Mouse (Mus musculus) liver, embryonic 14.5 days (tissue): Measurements from ENCODE around the gene Spef1. TPM values are rescaled to one million over a fixed set of nuclear protein-coding genes. Genes with fewer than 3 reads are reported as not detected.

Source experiments
- ATAC-seq: fragments of 200-750 bp; cut with Nextera tagmentation; 2 replicates; pipeline ENCODE4 v1.8.0; 2017; ENCODE audit warnings: moderate number of reproducible peaks, mild to moderate bottlenecking, moderate library complexity; ENCODE audit not compliant: insufficient read depth
- DNase-seq, 3 experiments: peaks; one replicate each; pipeline ENCODE4 v3.0.0-alpha.2; 2012 to 2013; ENCODE audit warnings: low read depth in 3 of 3, low spot score in 3 of 3
- H3K27ac ChIP-seq: fragments of 300-500 bp; sonication (generic); 2 replicates; pipeline ENCODE4 v1.5.1; 2014; ENCODE audit warnings: moderate library complexity, mild to moderate bottlenecking, control low read depth, inconsistent platforms
- H3K27me3 ChIP-seq: fragments of 300-500 bp; sonication (generic); 2 replicates; pipeline ENCODE4 v1.6.1; 2014; ENCODE audit warnings: mild to moderate bottlenecking, low read length, moderate library complexity; ENCODE audit not compliant: control insufficient read depth, insufficient read depth
- H3K36me3 ChIP-seq: fragments of 300-500 bp; sonication (generic); replicated peaks from 2 replicates; pipeline ENCODE4 v1.6.1; 2014; ENCODE audit warnings: low read depth; ENCODE audit not compliant: control insufficient read depth, insufficient read depth
- H3K4me1 ChIP-seq, 2 experiments: fragments of 200-500 bp in 1 of 2; fragments of 300-500 bp in 1 of 2; sonication (generic) in 1 of 2; replicated peaks; 2 replicates each; pipeline ENCODE4 v1.6.1; 2012 to 2014; ENCODE audit warnings: antibody characterized with exemption in 1 of 2, inconsistent platforms in 1 of 2, low read length in 1 of 2; ENCODE audit not compliant: control insufficient read depth in 2 of 2, insufficient read depth in 2 of 2
- H3K4me2 ChIP-seq: fragments of 300-500 bp; sonication (generic); 2 replicates; pipeline ENCODE4 v1.6.1; 2014; ENCODE audit warnings: low read depth, mild to moderate bottlenecking, control low read depth, moderate library complexity
- H3K4me3 ChIP-seq, 2 experiments: fragments of 200-500 bp in 1 of 2; fragments of 300-500 bp in 1 of 2; sonication (generic) in 1 of 2; 2 replicates each; pipeline ENCODE4 v1.5.1; 2012 to 2014; ENCODE audit warnings: low read depth in 2 of 2, low read length in 2 of 2, mild to moderate bottlenecking in 2 of 2, control low read depth in 1 of 2, inconsistent platforms in 1 of 2, moderate library complexity in 1 of 2; ENCODE audit not compliant: insufficient read depth in 1 of 2
- H3K9ac ChIP-seq: fragments of 300-500 bp; sonication (generic); replicated peaks from 2 replicates; pipeline ENCODE4 v1.6.1; 2014; ENCODE audit warnings: mild to moderate bottlenecking, control low read depth, moderate library complexity
- H3K9me3 ChIP-seq: fragments of 300-500 bp; sonication (generic); 2 replicates; pipeline ENCODE4 v1.6.1; 2016; ENCODE audit warnings: low read length, mixed read lengths; ENCODE audit not compliant: control insufficient read depth
- CTCF ChIP-seq: IDR thresholded peaks from 2 replicates; pipeline ENCODE4 v1.5.1; 2016; ENCODE audit warnings: antibody characterized with exemption, low read depth, control low read depth
- EP300 ChIP-seq: IDR thresholded peaks from 2 replicates; pipeline ENCODE4 v1.6.1; 2016; ENCODE audit warnings: antibody characterized with exemption, low read depth
- WGBS: fragments of 180-500 bp; shearing (Covaris S2); extraction: QIAGEN DNeasy Blood & Tissue Kit; methylation state at CpG from one replicate; pipeline ENCODE4 v1.1.7; 2014; ENCODE audit not compliant: insufficient replicate concordance; 5-methylcytosine and 5-hydroxymethylcytosine counted together
- polyA plus RNA-seq, 2 experiments: library from polyadenylated mRNA; depleted of rRNA in 1 of 2; stranded (reverse) in 1 of 2; unstranded in 1 of 2; fragments of >200 nt; fragmentation: Nextera tagmentation in 1 of 2; extraction: Ambion mirVana in 1 of 2; gene quantifications; 2 replicates each; pipeline versions ENCODE4 v1.2.1 to v1.2.3; 2012 to 2014

The Spef1 gene
- polyA plus RNA-seq, 2 experiments: 1.3 to 2.2 TPM

- Histone ChIP-seq H3K4me2 (peak within 1 kb of the TSS; percentile 58), H3K4me1 (peaks cover 79 to 80% of the 10 kb centered on the region in 2 experiments), H3K4me3 (no peak within 1 kb of the TSS), H3K36me3 (peaks cover 7% of the 10 kb centered on the region), H3K9ac (peak within 1 kb of the TSS; percentile 59), H3K27ac (peak within 1 kb of the TSS; percentile 98), H3K27me3 (no peaks in the 10 kb centered on the region), H3K9me3 (no peaks in the 10 kb centered on the region)
- no peak for ATAC-seq
- WGBS: 67% methylated on average over 4 of the region's 4 CpGs
- TF ChIP-seq CTCF (no peak), EP300 (no peak)
- no peak for DNase-seq
Measured at GRCm38 (mm10) chr2:131206778-131207177, 19.7 kb upstream of the Spef1 start, which contains the start of gene Ap5s1. Gene Ap5s1 (plus strand): TSS chr2:131207078.

DNA sequence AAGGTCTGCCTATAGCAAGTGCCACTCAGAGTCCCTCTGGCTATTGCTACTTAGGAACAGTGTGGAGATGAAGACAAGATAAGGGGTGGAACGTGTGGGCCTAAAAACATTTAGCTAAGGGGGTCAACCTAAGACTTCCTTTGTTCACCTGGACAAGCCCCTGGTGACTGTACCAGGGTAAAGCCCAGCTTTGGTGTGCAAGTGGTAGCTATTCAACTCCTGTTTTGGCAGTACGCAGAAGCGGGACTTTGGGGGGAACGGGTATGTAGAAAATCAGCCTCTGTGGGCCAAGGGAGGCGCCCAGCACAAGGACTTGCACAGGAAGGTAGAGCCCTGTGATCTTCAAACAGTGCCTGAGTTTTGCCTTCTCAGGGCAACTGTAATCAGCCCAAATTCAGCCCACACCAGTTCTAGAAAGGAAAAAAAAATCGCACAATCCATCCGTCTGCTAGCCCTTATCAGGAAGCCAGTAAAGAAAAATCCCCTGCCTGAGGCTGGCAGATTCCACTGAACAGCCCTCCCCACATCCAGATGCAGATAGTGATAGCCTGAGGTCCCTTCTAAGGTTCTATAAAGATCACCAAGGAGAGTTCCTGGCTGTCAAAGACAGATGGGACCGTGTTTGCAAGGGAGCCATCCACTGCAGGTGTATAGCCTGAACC lies 18.6 kb upstream of the Spef1 start:
- WGBS: 9% methylated on average over 8 of the region's 8 CpGs
- H3K27me3 ChIP-seq: no peaks in the 10 kb centered on the region
- H3K4me1 ChIP-seq: peaks cover 70 to 72% of the 10 kb centered on the region in 2 experiments
- DNase-seq (peak; percentile 93 to 95 (median 95)), ATAC-seq (peak; percentile 72)
- peak overlapping the region in 1 of 2 experiments; percentile 5; a peak in 1 of 4 replicates for H3K4me3 ChIP-seq
- peak overlapping the region; percentile 58 for H3K4me2 ChIP-seq
- peak overlapping the region; percentile 98 for H3K27ac ChIP-seq
- H3K36me3 ChIP-seq: peaks cover 13% of the 10 kb centered on the region
- no peaks in the 10 kb centered on the region for H3K9me3 ChIP-seq
- H3K9ac ChIP-seq: peak overlapping the region; percentile 59
- 0 out of 2 replicates have a peak, but pooled peaks have one; percentile 7 for TF ChIP-seq CTCF
- peak; percentile 100 for TF ChIP-seq EP300

GRCm38 (mm10) chr2:131204410-131204981 lies 17.4 kb upstream of the Spef1 start:
- no peak for DNase-seq
- H3K4me3 ChIP-seq: no peak overlapping the region

DNA sequence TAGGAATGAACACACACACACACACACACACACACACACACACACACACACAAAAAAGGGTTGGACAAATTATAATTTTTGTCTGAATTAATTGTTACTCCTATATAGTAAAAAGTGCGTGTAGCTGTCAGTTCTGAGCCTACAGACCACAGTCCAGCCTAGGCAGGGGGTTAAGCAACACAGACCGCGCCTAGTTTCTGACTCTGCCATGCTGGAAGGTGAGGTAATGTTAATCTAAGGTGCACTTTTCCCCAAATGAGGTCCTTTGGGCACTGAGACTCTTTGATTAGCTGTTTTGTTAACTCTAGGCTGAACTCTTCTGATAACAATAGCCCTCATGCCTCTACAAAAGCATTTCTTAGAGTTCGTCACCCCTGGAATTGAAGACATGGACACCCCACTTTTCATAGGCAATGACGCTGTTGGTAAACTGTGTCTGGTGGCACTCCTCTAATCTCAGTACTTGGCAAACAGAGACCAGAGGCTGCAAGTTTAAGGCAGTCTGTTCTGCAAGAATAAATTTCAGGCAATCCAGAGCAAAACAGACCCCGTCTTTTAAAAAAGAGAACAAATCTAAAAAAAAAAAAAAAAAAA lies 16.8 kb upstream of the Spef1 start:
- Histone ChIP-seq H3K4me1 (peaks cover 61 to 63% of the 10 kb centered on the region in 2 experiments), H3K36me3 (peaks cover 27% of the 10 kb centered on the region), H3K27me3 (no peaks in the 10 kb centered on the region), H3K4me2 (peak overlapping the region; percentile 58), H3K9me3 (no peaks in the 10 kb centered on the region), H3K9ac (no peak overlapping the region), H3K4me3 (no peak overlapping the region), H3K27ac (peak overlapping the region; percentile 38)
- DNase-seq: no peak
- 73% methylated on average over 6 of the region's 6 CpGs for WGBS
- TF ChIP-seq EP300 (no peak), CTCF (no peak)
- ATAC-seq: no peak

More at GRCm38 (mm10) chr2:131204410-131204981, 17.4 kb upstream of the Spef1 start:
- TF ChIP-seq CTCF (no peak), EP300 (no peak)
- peak; percentile 33 for ATAC-seq
- Histone ChIP-seq H3K4me1 (peaks cover 67 to 68% of the 10 kb centered on the region in 2 experiments), H3K36me3 (peaks cover 21% of the 10 kb centered on the region), H3K9me3 (no peaks in the 10 kb centered on the region), H3K4me2 (peak overlapping the region; percentile 58), H3K27ac (peak overlapping the region; percentile 98), H3K27me3 (no peaks in the 10 kb centered on the region), H3K9ac (peak overlapping the region; percentile 59)
- 26% methylated on average over 7 of the region's 7 CpGs for WGBS

GRCm38 (mm10) chr2:131201262-131201661 lies 14.2 kb upstream of the Spef1 start:
- DNase-seq (no peak), ATAC-seq (no peak)
- H3K27me3 ChIP-seq: no peaks in the 10 kb centered on the region
- no peak overlapping the region for H3K27ac ChIP-seq
- H3K4me1 ChIP-seq: peaks cover 37 to 38% of the 10 kb centered on the region in 2 experiments
- WGBS: 92% methylated on average over 3 of the region's 3 CpGs
- H3K9me3 ChIP-seq: no peaks in the 10 kb centered on the region
- TF ChIP-seq CTCF (no peak), EP300 (no peak)
- H3K9ac ChIP-seq: no peak overlapping the region
- no peak overlapping the region for H3K4me2 ChIP-seq
- peaks cover 52% of the 10 kb centered on the region for H3K36me3 ChIP-seq
- H3K4me3 ChIP-seq: no peak overlapping the region
